Mouse (Mus musculus) T-cell, adult 66 days (primary cell): ENCODE measurements around the gene Nckap1l. TPM values are rescaled to one million over a fixed set of nuclear protein-coding genes. Genes with fewer than 3 reads are reported as not detected.

ENCODE experiments used
- total RNA-seq, 2 experiments: library from RNA; stranded (reverse); gene quantifications; 3 replicates in 1 of 2; 4 replicates in 1 of 2; pipeline ENCODE4 v1.2.4; 2023

The Nckap1l gene
- 100 to 1,000 TPM; 140 to 147 TPM for total RNA-seq

DNA sequence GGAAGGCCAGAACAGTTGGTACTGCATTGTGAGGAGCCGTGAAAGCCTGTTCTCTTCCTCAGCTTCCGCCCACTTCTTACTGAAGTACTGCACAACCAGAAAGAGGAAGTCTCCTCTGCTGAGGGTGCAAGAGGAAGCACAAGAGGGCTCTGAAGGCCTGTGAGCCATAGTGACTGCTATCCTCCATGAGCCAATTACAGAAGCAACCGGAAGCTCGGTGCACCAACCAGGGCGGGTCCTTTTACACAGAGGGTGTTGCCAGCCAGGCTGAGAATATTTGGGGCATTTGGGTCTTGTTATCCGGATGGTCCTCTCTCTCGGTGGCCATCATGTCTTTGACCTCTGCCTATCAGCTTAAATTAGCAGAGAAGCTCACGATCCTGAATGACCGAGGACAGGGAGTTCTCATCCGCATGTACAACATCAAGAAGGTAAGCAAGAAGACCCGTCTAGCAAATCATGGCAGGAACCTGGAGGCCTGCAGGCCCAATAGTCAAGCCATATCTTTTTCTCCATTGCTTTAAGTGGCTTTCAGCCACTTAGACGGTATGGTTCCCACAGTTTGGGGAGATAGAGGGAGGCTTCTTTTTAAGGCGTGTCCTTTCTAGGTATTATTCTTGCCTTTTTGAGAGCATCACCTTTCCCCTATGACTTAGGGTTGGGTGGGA lies at the start of gene Nckap1l:
TSS of gene Nckap1l (plus strand) at position 244 of the 668 bp plus-strand sequence.

DNA sequence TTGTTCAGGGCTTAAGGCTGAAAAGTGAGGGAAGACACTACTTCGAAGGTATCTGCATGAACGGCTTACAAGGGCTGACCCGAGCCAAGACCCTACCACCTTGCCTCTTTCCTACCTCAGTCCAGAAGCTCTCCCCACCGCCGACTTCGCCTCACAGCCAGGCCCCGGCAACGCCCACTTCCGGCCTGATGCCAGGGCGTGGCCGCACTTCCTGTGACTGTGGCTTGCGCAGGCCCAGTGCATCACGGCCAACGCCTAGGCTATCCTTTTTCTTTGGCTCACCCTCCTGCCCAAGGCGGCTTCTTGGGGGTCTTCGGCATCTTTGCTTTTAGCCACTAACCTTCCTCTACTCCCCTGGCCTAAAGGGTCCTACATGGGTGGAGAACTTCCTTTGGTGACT lies 23.4 kb upstream of the Nckap1l start, which contains the start of gene Gtsf1:
TSS of gene Gtsf1 (minus strand) at position 230 of the 400 bp plus-strand sequence.

DNA sequence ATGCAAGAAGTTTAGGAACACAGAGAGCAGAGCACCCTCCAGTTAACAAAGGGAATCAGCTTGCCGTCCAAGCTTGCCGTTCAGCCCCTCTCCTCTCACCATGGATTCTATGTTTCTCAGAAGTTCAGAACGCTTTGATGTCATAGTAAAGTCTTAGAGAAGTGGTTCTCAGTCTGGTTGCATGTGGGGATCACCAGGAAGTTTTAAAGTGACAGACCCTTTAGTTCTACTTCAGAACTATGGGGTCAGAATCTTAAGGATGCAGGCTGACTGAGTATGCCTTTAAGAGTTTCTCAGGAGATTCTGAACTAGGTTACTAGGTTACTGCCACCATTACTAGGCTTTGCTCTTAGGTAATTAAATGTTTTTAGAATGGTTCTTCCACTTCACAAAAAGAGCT lies 5.2 kb upstream of the Nckap1l start, which contains the start of gene Gtsf2:
TSS of gene Gtsf2 (minus strand) at position 101 of the 400 bp plus-strand sequence.

GRCm38 (mm10) chr15:103502435-103503250 lies 49.0 kb downstream of the Nckap1l start, which contains the start of gene Pde1b:
Gene Pde1b, plus strand, starts transcription at chr15:103503034.

DNA sequence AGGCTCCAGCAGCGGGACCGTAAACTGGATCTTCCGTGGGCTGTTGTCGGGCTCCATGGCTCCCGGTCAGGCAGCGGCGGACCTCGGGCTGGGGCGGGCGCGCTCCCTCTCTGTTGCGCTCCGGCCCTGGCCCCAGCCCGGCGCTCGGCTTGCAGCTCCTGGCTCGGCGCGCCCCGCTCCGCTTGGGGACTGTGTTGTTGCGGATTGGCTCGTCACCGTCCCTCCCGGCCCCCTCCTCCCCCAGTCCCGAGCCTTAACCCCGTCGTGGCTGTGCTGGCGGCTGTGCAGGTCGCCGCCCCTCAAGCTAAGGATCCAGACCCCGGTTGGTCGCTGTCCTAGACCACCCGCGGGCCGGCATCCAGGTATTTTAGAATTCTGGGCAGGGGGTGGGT lies 84.2 kb downstream of the Nckap1l start, which contains the start of gene Ppp1r1a:
TSS of gene Ppp1r1a (minus strand) at position 182 of the 392 bp plus-strand sequence.

Other genes starting within 250 kb of the Nckap1l start
- 10 to 100 TPM; 25.8 to 31.2 TPM for gene Cbx5, start 214.0 kb upstream of the Nckap1l start, total RNA-seq
- 100 to 1,000 TPM; 523 to 560 TPM for gene Hnrnpa1, start 213.4 kb upstream of the Nckap1l start, total RNA-seq
- gene Nfe2, start 195.4 kb upstream of the Nckap1l start, total RNA-seq, result 1 to 10 TPM; 2.3 to 2.9 TPM
- gene Copz1, start 181.1 kb upstream of the Nckap1l start, total RNA-seq, result 10 to 100 TPM; 76.2 to 80.6 TPM
- gene Gpr84, start 143.2 kb upstream of the Nckap1l start, total RNA-seq, result not detected
- 1 to 10 TPM; 1.1 to 2.3 TPM for gene Zfp385a, start 113.7 kb upstream of the Nckap1l start, total RNA-seq
- 1 to 10 TPM; 2.9 to 3.7 TPM for gene Itga5, start 87.0 kb upstream of the Nckap1l start, total RNA-seq
- not detected for gene Gtsf1, start 23.3 kb upstream of the Nckap1l start, total RNA-seq
- not detected for gene Gtsf2, start 5.3 kb upstream of the Nckap1l start, total RNA-seq
- gene Pde1b, start 49.2 kb downstream of the Nckap1l start, total RNA-seq, result 10 to 100 TPM; 26.1 to 45.0 TPM
- gene Ppp1r1a, start 84.2 kb downstream of the Nckap1l start, total RNA-seq, result not detected
- gene Glycam1, start 111.3 kb downstream of the Nckap1l start, total RNA-seq, result not detected